Mouse (Mus musculus) large intestine, adult 2 months (tissue): Measurements from ENCODE around the gene Grid2. TPM values are rescaled to one million over a fixed set of nuclear protein-coding genes. Genes with fewer than 3 reads are reported as not detected.
"Not testable (repeated sequence)": the region's sequence is repeated elsewhere in the genome, so short reads cannot be mapped to it uniquely, and the experiment has no call there.

Experiments
- DNase-seq: peaks from one replicate; pipeline ENCODE4 v3.0.0-alpha.2; 2012; ENCODE audit warnings: low read depth, low spot score
- WGBS: fragments of 180-500 bp; shearing (Covaris S2); methylation state at CpG from one replicate; pipeline ENCODE4 v1.1.7; 2018; 5-methylcytosine and 5-hydroxymethylcytosine counted together
- polyA plus RNA-seq: library from polyadenylated mRNA; depleted of rRNA; stranded (reverse); fragments of >200 nt; gene quantifications from 2 replicates; pipeline ENCODE4 v1.2.3, GENCODE M21; 2012; rRNA removed

Gene Grid2
- polyA plus RNA-seq = 0.03 and 0.04 TPM in 2 replicates

DNA sequence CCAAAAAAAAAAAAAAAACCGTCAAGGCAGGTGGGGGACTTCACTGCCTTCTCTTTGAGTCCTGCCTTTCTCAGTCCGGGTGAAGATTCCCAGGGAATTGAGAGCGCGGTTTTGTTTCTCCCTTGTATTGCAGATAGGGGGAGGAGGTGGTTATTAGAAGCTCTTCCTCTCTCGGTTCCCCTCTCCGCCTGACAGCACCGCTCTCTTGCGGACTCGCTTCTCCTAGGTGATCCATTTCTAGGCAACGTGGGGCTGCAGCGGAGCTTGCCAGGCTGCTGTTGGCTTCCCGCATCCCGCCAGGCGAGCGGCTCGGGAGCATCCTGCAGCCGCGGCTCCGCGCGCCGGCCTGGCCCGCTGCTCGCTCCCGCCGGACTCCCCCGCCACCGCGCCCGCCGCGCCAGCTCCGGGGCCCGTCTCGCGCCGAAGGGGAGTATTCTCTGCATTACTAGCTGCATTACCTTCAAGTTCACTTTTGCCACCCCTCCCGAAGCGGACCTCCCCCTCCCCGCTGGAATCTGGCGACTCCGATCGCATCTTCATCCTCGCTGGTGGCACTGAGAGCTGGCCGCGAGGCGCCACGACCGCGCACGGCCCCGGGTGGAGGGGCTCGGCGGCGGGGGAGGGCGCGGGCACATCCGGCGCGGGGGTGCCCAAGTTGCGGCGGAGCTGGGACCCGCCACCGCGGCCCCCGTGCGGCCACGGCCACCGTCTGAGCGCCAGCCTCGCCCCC is at the start of gene Grid2:
Grid2 (plus strand) TSS at position 51 of the 730 bp plus-strand sequence.
- DNase-seq = no peak
- 2% methylated on average over 71 of the region's 71 CpGs for WGBS

DNA sequence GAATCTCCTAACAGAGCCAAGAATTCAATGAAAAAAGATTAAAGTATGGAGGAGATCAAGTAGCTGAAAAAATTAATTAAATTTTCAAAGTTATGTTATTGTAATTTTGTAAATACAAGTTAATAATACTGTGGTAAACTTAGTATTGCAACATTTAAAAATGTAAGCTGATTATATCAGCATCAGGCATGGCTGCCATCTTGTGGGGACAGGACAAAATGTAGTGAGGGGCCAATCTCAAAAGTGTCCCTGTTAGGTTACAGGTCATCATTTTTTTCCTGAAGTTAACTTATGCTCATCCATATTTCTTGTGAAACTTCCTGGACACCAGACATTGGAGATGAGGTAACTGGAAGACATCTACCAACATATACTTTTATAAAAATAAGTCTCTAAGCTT is 4.9 kb upstream of the Grid2 start:
- no peak for DNase-seq

DNA sequence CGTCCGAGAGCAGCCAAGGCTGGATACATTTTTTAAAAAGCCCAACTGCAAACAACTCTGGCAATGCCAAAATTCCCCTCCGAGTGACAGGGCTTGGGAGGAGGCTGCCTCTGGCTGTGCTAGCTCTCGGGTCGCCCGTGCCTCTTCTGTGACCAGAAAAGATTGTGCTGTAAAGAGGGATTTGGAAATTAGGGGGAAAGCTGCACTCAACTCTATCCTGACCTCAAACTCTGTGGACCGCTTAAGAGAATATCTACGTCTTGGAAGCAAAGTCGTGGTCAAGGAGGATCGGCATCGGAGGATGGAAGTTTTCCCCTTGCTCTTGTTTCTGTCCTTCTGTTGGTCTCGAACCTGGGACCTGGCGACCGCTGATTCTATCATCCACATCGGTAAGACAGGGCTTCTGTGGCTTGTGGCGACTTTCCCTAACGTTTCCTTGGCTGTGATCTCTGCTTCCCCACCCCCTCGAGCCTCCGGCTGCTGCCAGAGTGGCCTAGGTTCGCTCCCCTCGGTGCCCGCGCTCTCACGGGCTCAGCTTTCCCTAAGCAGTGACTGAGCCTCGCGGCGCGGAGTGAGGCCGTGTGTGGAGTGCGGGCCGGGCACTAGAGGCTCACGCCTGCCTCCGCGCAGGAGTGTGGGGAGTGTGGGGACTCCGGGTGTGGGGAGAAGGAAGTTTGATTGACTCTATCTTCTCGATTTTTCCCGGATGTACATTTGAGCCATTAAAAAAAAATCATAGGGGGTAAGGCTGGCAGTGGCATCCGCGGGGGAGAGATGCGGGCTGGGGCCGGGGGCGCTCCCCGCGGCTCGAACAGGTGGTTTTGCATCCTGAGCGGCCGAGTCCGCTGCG is 1.1 kb downstream of the Grid2 start:
- no peak for DNase-seq
- WGBS = 2% methylated on average over 49 of the region's 49 CpGs

DNA sequence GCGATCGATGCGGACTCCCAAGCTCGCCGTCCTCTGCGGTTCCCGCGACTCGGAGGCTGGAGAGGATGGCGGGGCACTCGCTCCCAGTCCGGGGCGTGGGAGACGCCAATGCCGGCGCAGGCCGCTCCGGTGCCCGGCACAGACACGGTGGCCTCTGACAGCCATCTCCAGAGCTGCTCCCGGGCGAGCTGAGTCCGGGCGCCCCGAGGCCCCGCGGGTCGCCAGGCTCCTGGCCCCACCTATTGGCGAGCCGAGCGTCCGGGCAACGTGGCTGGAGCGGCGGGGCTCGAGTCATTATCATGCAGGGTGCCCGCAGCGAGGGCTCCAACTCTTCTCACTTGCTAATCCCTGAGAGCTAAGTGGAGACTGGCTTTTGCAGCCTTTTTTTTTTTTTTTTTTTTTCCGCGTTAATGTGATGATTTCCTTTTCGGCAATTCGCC is 1.8 kb downstream of the Grid2 start:
- WGBS = 1% methylated on average over 42 of the region's 42 CpGs

DNA sequence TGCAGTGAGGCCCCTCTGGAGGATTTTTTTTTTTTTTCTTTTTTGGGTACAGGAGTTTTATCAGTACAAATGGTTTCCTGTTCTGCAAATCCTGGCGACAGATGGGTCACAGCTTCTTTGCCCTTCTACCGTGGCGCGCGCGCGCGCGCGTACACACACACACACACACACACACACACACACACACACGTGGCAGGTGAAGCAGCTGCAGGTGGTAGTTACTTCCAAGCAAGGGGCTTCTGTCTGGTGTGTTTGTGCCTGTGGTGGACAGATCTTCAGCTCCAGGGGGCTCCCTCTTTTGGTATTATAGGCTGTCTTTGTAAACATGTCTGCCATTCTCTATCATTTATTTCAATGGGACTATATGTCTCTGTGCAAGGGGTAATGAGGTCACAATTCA is 2.2 kb downstream of the Grid2 start:
- whole genome bisulfite sequencing = 14% methylated on average over 11 of the region's 11 CpGs
- no peak for DNase-seq

More for the DNA sequence above, 1.8 kb downstream of the Grid2 start:
- DNase-seq = no peak

DNA sequence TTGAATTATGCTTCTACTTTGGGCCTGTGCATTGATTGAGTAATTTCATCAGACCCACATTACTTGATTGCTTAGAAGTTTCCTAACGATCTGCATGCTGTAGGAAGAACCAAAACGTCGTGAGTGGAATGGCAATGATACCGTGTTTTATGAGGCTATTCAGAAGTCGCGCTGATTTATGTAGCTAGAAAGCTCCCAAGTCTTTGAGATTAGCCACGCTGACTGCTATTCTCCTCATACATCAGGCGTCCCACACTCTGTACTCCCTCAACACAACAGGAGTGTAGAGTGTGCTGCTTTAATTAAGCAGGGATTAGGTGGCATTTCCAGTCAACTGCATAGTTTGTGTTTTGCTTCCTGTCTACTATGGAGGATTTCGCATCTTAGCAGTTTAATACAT is 4.1 kb downstream of the Grid2 start:
- no peak for DNase-seq
- WGBS = 21% methylated on average over 9 of the region's 9 CpGs

DNA sequence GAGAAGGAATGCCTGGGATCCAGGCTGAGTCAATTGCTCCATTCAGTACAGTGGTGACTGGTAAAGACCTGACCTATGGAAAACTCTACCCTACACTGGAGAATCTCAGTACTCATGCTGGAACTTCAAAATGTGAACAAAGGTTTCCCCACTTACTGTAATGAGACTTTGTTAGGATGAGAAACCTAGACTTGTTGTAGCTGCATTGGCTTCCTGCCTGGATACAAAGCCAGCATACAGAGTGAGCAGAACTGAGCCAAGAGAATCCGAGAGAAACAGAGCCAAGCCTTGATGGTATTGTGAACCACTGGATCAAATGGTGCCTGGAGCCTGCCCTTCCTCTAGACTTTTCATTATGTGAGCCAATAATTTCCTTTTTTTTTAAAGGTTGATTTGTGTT is 28.7 kb downstream of the Grid2 start:
- DNase-seq = no peak
- 56% methylated on average over 1 of the region's 1 CpGs for WGBS

DNA sequence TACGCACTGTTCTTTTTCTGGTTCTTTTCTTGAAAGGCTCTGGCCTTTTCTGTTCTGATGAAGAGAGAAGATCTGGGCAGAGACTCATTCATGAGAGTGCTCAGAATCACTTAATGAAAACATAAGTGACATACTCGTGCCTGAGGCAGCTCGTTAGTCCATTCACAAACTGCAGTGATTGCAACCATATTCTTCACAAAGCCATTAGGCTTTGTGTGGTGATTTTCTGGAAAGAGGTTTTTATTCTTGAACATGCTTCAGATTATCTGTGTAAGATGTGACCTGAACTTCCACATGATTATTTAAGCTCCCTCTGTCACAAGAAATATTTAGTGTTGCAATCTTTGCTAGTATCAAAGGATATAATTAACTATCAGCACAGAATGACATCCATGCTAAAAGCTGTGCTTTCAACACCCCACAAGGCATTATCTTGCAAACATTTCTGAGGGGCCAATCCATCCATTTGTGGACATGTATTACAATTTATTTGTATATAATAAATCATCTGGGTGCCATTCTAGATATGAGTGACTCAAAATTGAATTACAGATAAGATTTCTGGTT is 86.8 kb downstream of the Grid2 start:
- DNase-seq = no peak
- WGBS = 79% methylated on average over 3 of the region's 3 CpGs

DNA sequence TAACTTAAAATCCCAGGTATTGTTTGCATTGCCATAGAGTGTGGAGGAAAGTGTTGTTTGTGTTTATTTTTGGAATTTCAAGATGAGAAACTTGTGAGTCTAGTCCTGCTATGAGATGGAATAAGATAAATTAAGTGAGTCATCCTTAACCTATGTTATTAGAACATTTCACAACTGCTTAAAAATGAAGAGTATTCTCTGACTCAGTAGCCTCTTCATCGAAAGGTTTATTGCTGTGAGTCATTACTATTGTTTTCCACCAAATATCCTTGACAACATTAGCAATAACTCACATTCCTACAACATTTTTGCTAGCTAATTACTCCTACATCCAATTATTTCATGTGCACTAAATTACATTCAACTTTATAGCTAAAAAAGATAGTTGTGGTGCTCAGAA is 91.3 kb downstream of the Grid2 start:
- no peak for DNase-seq
- WGBS = 73% methylated on average over 1 of the region's 1 CpGs

DNA sequence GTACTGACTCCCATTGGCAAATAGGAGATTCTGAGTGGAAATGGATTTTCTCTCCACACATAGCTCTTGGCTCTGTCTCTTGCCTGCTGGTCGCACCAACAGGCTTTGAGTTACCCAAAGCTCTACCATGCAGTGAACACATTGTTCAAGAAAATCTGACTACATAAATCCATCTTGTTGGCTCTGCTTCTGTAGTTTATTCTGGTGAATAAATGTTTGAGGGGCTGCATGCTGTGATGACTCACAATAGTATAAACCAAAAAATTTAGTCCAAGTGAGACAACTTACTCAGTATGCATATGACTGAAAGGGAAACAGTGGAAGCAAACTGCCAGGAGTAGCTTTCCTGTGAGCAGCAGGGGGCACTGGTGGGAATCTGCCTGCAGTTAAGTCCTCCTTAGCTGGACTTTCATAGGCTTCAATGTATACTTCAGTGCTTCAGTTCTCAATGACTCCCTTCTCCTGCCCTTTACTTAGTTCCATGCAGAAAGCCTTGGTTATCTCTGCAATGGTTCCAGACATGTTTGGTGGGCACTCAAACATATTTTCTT is 125.5 kb downstream of the Grid2 start:
- no peak for DNase-seq
- WGBS = 66% methylated on average over 1 of the region's 1 CpGs

DNA sequence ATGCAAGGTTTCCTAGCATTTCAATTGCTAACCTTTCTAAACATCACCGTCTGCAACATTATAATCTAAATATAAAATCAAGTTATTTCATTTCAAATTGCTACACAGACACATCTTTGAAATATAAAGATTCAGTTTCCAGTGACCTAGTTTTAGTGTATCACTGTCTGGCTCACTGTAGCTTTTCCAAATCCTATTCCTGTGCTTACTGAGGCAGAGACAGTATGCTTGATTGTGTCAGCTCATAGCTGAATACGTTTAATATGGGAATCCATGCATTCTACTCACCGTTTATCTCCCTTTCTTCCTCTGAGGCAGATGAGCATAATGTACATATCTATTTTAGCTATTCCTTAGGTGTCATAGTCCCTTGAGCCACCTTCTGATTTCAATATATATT is 146.0 kb downstream of the Grid2 start:
- DNase-seq = no peak
- WGBS = 78% methylated on average over 3 of the region's 3 CpGs

DNA sequence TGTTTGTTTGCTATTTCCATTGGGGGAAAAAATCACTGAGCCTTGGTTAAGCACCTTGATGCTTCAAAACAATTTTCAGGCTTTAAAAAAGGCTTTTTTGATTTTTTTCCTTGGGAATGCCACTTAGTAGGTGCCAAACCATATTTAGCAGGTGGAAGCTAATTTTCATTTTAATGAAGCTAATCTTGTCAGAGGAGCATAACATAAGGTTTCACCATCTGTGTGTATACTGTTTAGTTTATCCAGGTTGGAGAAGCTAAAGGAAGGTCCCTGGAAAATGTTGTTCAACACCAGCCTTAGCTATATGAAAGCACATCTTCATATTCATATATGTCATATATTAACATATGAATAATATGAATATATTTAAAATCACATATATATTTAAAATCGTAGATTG is 161.9 kb downstream of the Grid2 start:
- no peak for DNase-seq
- 84% methylated on average over 1 of the region's 1 CpGs for WGBS

DNA sequence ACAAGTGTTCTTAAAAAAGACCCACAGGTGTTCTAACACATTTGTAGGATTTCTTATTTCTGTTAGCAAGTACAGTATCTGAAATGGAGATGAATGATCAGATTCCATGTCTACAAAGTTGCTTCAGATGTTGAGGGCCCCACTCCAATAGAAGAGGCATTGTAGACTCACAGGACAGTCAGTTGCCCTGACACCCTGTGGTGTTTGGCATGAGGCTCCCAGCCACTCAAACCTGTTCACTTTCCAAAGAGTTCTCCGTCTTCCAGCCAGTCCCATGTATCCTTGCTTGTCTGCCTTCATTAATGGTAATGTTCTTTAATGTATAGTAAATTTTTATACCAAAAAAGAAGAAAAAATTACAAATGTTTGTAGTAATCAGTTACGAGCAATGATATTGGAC is 177.1 kb downstream of the Grid2 start:
- 85% methylated on average over 2 of the region's 2 CpGs for WGBS
- no peak for DNase-seq

DNA sequence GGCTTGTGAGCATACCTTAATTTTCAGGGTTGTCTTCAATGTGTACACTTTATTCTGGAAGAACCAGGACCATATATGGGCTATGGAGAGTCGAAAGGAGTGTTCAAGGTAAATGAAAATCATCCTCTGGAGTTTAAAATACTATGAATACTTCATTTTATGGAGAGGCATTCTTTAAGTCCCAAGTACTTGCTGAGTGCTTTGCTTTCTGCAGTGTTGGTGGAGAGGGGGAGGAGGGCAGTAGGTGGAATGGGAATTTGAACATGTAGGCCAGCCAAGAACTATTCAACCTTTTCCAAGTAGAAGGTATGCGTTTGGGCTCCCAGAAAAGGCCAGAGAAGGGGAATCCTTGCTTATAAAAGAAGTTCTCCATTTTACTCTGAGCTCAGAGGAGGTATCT is 192.5 kb downstream of the Grid2 start:
- WGBS = 64% methylated on average over 2 of the region's 2 CpGs
- no peak for DNase-seq

DNA sequence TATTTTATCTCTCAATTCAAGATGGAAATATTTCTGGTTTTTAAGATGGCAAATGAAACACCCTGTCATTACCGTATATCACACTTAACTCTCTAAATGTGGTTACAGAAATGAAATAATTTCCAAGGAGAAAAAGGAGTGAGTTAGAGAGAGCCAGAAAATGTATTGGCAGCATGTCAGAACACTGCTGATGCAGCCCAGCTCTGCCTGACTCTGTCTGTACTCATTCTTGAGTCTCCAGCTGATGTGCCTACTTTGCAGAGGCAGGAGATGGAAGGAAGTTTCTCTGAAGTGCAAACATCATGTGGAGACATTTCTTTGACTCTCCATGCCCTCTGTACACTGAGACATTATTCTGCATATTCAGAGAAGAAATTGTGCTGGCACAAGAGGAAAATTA is 226.5 kb downstream of the Grid2 start:
- no peak for DNase-seq
- WGBS = 89% methylated on average over 1 of the region's 1 CpGs

DNA sequence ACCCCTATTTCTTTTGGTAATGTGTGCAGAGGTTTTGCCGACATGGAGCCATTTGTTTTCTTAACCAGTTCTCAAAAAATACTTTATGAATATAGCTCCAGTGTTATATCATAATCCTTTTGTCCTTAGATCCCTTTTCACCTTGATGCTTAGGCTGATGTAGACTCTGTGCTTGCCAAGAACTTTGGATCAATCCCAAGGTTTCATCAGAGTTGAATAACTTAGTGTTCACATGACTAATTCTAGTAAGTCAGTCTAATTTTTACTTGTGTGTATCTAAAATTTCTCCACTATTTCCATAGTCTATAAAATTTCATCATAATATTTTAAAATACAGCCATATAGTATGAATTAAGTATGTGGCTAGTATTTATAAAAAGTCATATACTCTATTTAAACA is 259.3 kb downstream of the Grid2 start:
- no peak for DNase-seq
- WGBS = 82% methylated on average over 1 of the region's 1 CpGs

DNA sequence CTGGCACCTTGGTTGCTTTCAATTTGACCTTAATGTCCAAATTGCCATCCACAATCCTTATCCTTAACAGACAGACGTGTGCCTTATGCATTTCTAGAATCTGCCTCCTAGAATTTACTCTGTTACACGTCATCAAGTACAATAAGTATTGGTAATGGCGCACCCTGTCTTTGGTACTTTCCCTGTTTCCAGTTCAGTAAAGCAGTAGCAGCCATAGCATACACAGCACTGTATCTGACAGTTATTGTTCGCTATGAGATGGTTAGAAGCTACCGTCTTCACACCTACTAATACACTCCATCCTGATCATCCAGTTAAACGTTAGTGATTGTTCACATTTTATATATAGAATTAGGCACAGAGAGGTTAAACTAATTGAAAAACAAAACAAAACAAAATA is 260.3 kb downstream of the Grid2 start:
- 78% methylated on average over 6 of the region's 6 CpGs for WGBS
- no peak for DNase-seq

DNA sequence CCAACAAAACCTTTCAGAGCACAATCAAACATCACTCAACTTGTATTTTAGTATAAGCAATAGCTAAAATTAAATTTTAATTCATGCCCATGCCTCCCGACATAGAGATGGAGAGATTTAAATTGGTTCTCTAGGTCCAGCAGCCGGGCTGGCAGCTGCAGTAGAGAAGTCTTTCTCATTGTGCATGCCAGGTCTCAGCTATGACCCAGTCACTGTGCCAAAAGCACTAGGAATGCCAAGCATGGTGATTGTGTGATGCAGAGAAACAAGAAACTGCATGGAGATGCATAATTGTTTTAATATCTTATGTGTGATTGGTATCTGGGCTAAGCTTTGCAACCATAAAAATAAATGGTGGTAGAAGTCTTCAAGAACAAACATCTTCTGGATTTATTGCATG is 276.1 kb downstream of the Grid2 start:
- WGBS = 66% methylated on average over 2 of the region's 2 CpGs
- no peak for DNase-seq

DNA sequence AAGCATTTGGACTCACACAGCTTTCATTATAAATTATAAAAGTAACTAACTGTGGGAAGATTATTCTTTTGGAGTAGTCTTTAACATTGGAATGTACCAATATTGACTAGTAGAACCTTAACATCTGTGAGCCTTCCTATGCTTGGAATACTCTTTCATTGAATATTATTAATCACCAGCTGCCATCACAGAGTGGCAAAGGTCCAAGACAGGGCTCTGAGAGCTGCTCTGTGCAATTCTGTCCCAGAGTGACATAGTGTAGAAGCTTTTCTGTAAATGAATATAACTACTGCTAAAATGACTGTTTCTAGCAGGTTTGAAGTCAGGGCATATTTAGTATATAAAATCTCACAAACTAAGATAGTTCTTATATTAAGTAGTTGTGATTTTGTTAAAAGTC is 277.2 kb downstream of the Grid2 start:
- no peak for DNase-seq

DNA sequence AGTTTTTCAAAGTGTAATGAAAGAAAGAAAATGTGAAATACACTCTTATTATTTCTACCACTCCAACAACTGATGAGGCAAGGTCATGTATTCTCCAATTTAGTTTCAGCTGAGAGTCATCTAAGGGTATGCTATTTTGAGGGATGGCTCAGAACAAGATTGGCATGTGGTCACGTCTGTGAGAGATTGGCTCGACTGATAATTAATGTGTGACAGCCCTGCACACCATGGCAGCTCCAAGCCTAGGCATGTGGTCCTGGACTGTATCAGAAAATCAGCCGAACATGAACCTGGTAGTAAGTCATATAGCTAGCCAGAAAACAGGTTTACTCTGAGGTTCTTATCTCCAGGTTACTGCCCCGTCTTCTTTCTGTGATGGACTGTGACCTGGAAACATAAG is 292.1 kb downstream of the Grid2 start:
- WGBS = 68% methylated on average over 4 of the region's 4 CpGs
- DNase-seq = no peak

DNA sequence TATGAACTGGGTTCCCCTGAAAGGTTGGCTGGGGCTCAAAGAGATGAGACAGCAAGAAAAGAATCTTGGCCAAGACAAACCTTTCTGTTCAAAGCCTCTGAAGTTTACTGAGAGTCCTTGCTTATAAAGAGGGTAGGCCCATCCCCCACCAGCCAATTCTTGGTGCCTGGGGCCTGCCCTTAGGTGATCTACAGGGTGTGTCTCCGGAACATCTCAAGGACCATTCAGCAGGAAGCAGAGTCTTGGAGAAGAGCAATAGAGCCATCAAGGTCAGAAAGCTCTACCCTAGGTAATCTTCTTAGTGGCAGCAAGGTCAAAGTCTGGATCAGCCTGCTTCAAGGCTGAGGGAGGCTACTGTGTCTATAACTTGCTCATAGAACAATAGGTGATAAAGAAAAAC is 313.1 kb downstream of the Grid2 start:
- WGBS = 56% methylated on average over 1 of the region's 1 CpGs
- not testable (repeated sequence) for DNase-seq
